Mouse (Mus musculus): ENCODE measurements around the gene Srcin1.

Srcin1 gene

GRCm38 (mm10) chr11:97509058-97509457 lies 66.9 kb downstream of the Srcin1 start:
- DNase-seq (ENCODE audit: extremely low spot score, low spot score): no peak

GRCm38 (mm10) chr11:97508198-97508597 lies 67.8 kb downstream of the Srcin1 start:
- DNase-seq (ENCODE audit: extremely low spot score, low spot score): no peak

GRCm38 (mm10) chr11:97506331-97506730 lies 69.7 kb downstream of the Srcin1 start:
- no peak for DNase-seq (ENCODE audit: extremely low spot score, low spot score)

GRCm38 (mm10) chr11:97505784-97506183 lies 70.2 kb downstream of the Srcin1 start:
- no peak for DNase-seq (ENCODE audit: extremely low spot score, low spot score)

GRCm38 (mm10) chr11:97502846-97503245 lies 73.1 kb downstream of the Srcin1 start:
- DNase-seq (ENCODE audit: extremely low spot score, low spot score): no peak

GRCm38 (mm10) chr11:97502383-97502782 lies 73.6 kb downstream of the Srcin1 start:
- DNase-seq (ENCODE audit: extremely low spot score, low spot score): no peak

- no peak for DNase-seq (ENCODE audit: extremely low spot score, low spot score)
These were observed 75.1 kb downstream of the Srcin1 start for GRCm38 (mm10) chr11:97500720-97501448.

GRCm38 (mm10) chr11:97499865-97500719 lies 75.9 kb downstream of the Srcin1 start, which contains the start of gene 4933428G20Rik:
4933428G20Rik (minus strand) TSS chr11:97500340.
- DNase-seq (ENCODE audit: extremely low spot score, low spot score): peak; percentile 35

GRCm38 (mm10) chr11:97497543-97497942 lies 78.4 kb downstream of the Srcin1 start:
- no peak for DNase-seq (ENCODE audit: extremely low spot score, low spot score)

- no peak for DNase-seq (ENCODE audit: extremely low spot score, low spot score)
These were observed 83.2 kb downstream of the Srcin1 start for GRCm38 (mm10) chr11:97492836-97493235.

- DNase-seq (ENCODE audit: extremely low spot score, low spot score): no peak
These were observed 84.3 kb downstream of the Srcin1 start for GRCm38 (mm10) chr11:97491640-97492039.

- peak; percentile 90 for DNase-seq (ENCODE audit: extremely low spot score, low spot score)
These were observed 86.2 kb downstream of the Srcin1 start for GRCm38 (mm10) chr11:97489589-97490324.

- DNase-seq (ENCODE audit: extremely low spot score, low spot score): no peak
These were observed 88.3 kb downstream of the Srcin1 start for GRCm38 (mm10) chr11:97487656-97488055.

- DNase-seq (ENCODE audit: extremely low spot score, low spot score): no peak
These were observed 90.3 kb downstream of the Srcin1 start for GRCm38 (mm10) chr11:97485661-97486060.

- no peak for DNase-seq (ENCODE audit: extremely low spot score, low spot score)
These were observed 96.2 kb downstream of the Srcin1 start for GRCm38 (mm10) chr11:97479824-97480223.

GRCm38 (mm10) chr11:97479085-97479484 lies 96.9 kb downstream of the Srcin1 start:
- no peak for DNase-seq (ENCODE audit: extremely low spot score, low spot score)

GRCm38 (mm10) chr11:97478345-97478744 lies 97.6 kb downstream of the Srcin1 start:
- no peak for DNase-seq (ENCODE audit: extremely low spot score, low spot score)

- DNase-seq (ENCODE audit: extremely low spot score, low spot score): no peak
These were observed 98.6 kb downstream of the Srcin1 start for GRCm38 (mm10) chr11:97477431-97477830.

- DNase-seq (ENCODE audit: extremely low spot score, low spot score): peak; percentile 74
These were observed 99.5 kb downstream of the Srcin1 start for GRCm38 (mm10) chr11:97476334-97477095.

GRCm38 (mm10) chr11:97471276-97471675 lies 104.7 kb downstream of the Srcin1 start:
- DNase-seq (ENCODE audit: extremely low spot score, low spot score): no peak

GRCm38 (mm10) chr11:97469828-97470227 lies 106.2 kb downstream of the Srcin1 start:
- DNase-seq (ENCODE audit: extremely low spot score, low spot score): no peak
